17 mouse cellular contexts compared by ENCODE assay signal in the genomic region with DNA sequence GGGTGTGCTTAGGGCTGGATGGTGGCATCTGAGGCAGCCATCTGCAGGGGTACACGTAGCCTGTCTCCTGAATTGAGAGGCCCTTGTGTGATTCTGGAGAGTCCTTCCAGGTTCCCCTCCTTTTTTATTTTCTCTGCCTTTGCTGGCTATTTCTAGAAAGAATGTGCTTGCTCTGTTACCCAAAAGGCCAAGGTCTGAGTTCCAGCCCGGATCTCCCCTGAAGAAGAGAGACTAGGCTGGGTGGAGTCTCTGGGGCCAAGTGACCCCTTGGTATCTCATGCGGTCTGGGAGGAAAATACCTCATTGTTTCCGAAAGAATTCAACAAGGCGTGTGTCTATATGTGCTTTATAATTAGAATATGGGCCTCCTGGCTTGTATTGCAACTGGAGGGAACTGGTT. TPM values are rescaled to one million over a fixed set of nuclear protein-coding genes. Genes with fewer than 3 reads are reported as not detected.
A peak's percentile ranks its signal among the peaks of the same experiment; 100 is the strongest.
DNase-seq lines count a peak whose midpoint lies in the region; ATAC-seq and TF ChIP-seq lines count a peak whose summit lies in the region.
"Had no signal": no experiment of that assay in that cellular context is flagged by ENCODE, and none has a peak within 500 bp of the region (broad histone marks: within the 10 kb centered on the region; RNA-seq: fewer than 3 reads in every experiment).

No protein-coding gene starts in this region.

- H3K9ac ChIP-seq in intestine, embryonic 15.5 days, result no peak overlapping the region
- no peak overlapping the region for H3K9ac ChIP-seq in intestine, embryonic 16.5 days (ENCODE audit: low read depth, low read length)
- H3K9ac ChIP-seq in heart, embryonic 16.5 days (ENCODE audit: low read length), result no peak overlapping the region
- H3K9ac ChIP-seq: embryonic facial prominence, embryonic 12.5 days; hindbrain, embryonic 12.5 days had no signal

- no peak for ATAC-seq in intestine, embryonic 15.5 days
- no peak for ATAC-seq in intestine, embryonic 16.5 days
- ATAC-seq in heart, embryonic 16.5 days (replicated peaks; ENCODE audit: extremely low read depth, insufficient read depth, low FRiP score), result no peak
- ATAC-seq: forebrain, embryonic 14.5 days had no signal

- no peaks in the 10 kb centered on the region for H3K36me3 ChIP-seq in intestine, embryonic 15.5 days
- H3K36me3 ChIP-seq in intestine, embryonic 16.5 days (ENCODE audit: control insufficient read depth, insufficient read depth, low read length), result no peaks in the 10 kb centered on the region
- H3K36me3 ChIP-seq in heart, embryonic 16.5 days (ENCODE audit: control insufficient read depth, insufficient read depth), result no peaks in the 10 kb centered on the region
- H3K36me3 ChIP-seq: embryonic facial prominence, embryonic 12.5 days; hindbrain, embryonic 12.5 days had no signal

- intact Hi-C loops in gastrocnemius, adult 2 months (cut with DNase I), result no loop called here
- intact Hi-C loops in gastrocnemius, postnatal 14 days (cut with DNase I; ENCODE audit: low total_unique reads), result no loop called here

- 60% methylated on average over 5 of the region's 5 CpGs for WGBS in intestine, embryonic 15.5 days
- 49% methylated on average over 5 of the region's 5 CpGs for WGBS in intestine, embryonic 16.5 days
- WGBS in heart, embryonic 16.5 days, result 51% methylated on average over 5 of the region's 5 CpGs

- H3K4me2 ChIP-seq in intestine, embryonic 15.5 days (replicated peaks), result no peak overlapping the region
- H3K4me2 ChIP-seq in intestine, embryonic 16.5 days (ENCODE audit: low read depth, low read length), result no peak overlapping the region
- H3K4me2 ChIP-seq in heart, embryonic 16.5 days (ENCODE audit: low read depth, low read length), result no peak overlapping the region
- H3K4me2 ChIP-seq: hindbrain, embryonic 12.5 days had no signal

- H3K9me3 ChIP-seq in intestine, embryonic 15.5 days, result no peaks in the 10 kb centered on the region
- H3K9me3 ChIP-seq in intestine, embryonic 16.5 days (ENCODE audit: control insufficient read depth, low read length), result no peaks in the 10 kb centered on the region; the same call in 1 of the 2 replicates
- no peaks in the 10 kb centered on the region for H3K9me3 ChIP-seq in heart, embryonic 16.5 days (replicated peaks; ENCODE audit: control insufficient read depth, low read length)
- H3K9me3 ChIP-seq: embryonic facial prominence, embryonic 12.5 days; hindbrain, embryonic 12.5 days had no signal

- H3K27ac ChIP-seq in gastrocnemius, adult 2 months, result peak overlapping the region; percentile 97
- peak overlapping the region; percentile 1; the same call in 1 of the 2 replicates for H3K27ac ChIP-seq in intestine, embryonic 15.5 days
- H3K27ac ChIP-seq in intestine, embryonic 16.5 days (ENCODE audit: low read length), result no peak overlapping the region
- peak overlapping the region; percentile 87 for H3K27ac ChIP-seq in brown adipose tissue, adult 24 weeks (replicated peaks; ENCODE audit: low read depth, low read length)
- peak overlapping the region; percentile 75 for H3K27ac ChIP-seq in heart, embryonic 16.5 days (ENCODE audit: low read length)
- H3K27ac ChIP-seq: macrophage had no signal

- DNase-seq in gastrocnemius, adult 2 months, result no peak
- DNase-seq in gastrocnemius, postnatal 14 days, result no peak
- no peak for DNase-seq in ovary, postnatal 14 days (ENCODE audit: low spot score)
- no peak for DNase-seq in spleen, adult 18-20 months
- DNase-seq: adrenal gland, adult 8-10 months; B cell, adult 2 months; cerebellum, postnatal 25 days; kidney, postnatal 10 days; midbrain, embryonic 14.5 days had no signal

- TF ChIP-seq CTCF in gastrocnemius, adult 2 months (IDR thresholded peaks at IDR 0.05), result no peak

- H3K27me3 ChIP-seq in intestine, embryonic 15.5 days (replicated peaks), result no peaks in the 10 kb centered on the region
- H3K27me3 ChIP-seq in intestine, embryonic 16.5 days (replicated peaks; ENCODE audit: control insufficient read depth, insufficient read depth, low read length), result no peaks in the 10 kb centered on the region
- H3K27me3 ChIP-seq in heart, embryonic 16.5 days (ENCODE audit: control insufficient read depth, insufficient read depth, low read length), result no peaks in the 10 kb centered on the region
- H3K27me3 ChIP-seq: embryonic facial prominence, embryonic 12.5 days; hindbrain, embryonic 12.5 days had no signal

- H3K4me3 ChIP-seq in gastrocnemius, adult 2 months, result peak overlapping the region; percentile 79
- H3K4me3 ChIP-seq in intestine, embryonic 15.5 days (replicated peaks), result no peak overlapping the region
- H3K4me3 ChIP-seq in intestine, embryonic 16.5 days (ENCODE audit: low read length), result no peak overlapping the region
- H3K4me3 ChIP-seq in brown adipose tissue, adult 24 weeks (ENCODE audit: insufficient read depth, low read depth, low read length), result no peak overlapping the region
- H3K4me3 ChIP-seq in heart, embryonic 16.5 days (ENCODE audit: low read length), result no peak overlapping the region
- H3K4me3 ChIP-seq: embryonic facial prominence, embryonic 12.5 days; hindbrain, embryonic 12.5 days had no signal

- peaks cover 33% of the 10 kb centered on the region for H3K4me1 ChIP-seq in intestine, embryonic 15.5 days (replicated peaks)
- peaks cover 44% of the 10 kb centered on the region for H3K4me1 ChIP-seq in intestine, embryonic 16.5 days (ENCODE audit: control insufficient read depth, insufficient read depth, low read length)
- H3K4me1 ChIP-seq in brown adipose tissue, adult 24 weeks (ENCODE audit: control insufficient read depth, insufficient read depth, insufficient read length, low read length), result peaks cover 6% of the 10 kb centered on the region
- peaks cover 34% of the 10 kb centered on the region for H3K4me1 ChIP-seq in heart, embryonic 16.5 days (ENCODE audit: control insufficient read depth, insufficient read depth, low read length)

RNA-seq across cellular contexts. Expression of a gene that starts 41.8 kb away (rescaled TPM):
- 100 to 1,000 TPM; 119 to 145 TPM for total RNA-seq in gastrocnemius, adult 2 months (2021)
- 10 to 100 TPM; 70.3 to 78.1 TPM for total RNA-seq in gastrocnemius, postnatal 14 days (2021)
- 56.3 and 58.8 TPM in 2 replicates for polyA plus RNA-seq in intestine, embryonic 15.5 days (2015; fragmentation: Nextera tagmentation; extraction: Ambion mirVana)
- 56.8 and 60.7 TPM in 2 replicates for polyA plus RNA-seq in intestine, embryonic 16.5 days (2015; fragmentation: Nextera tagmentation; extraction: Ambion mirVana)
- 11.8 and 13.8 TPM in 2 replicates for polyA plus RNA-seq in brown adipose tissue, adult 24 weeks (2012; ENCODE audit: insufficient read depth, insufficient read length, missing spikeins)
- polyA plus RNA-seq in heart, embryonic 16.5 days (2015; fragmentation: Nextera tagmentation; extraction: Ambion mirVana), result 28.8 and 29.6 TPM in 2 replicates
